Mouse (Mus musculus) G1E (cell line): Measurements from ENCODE around the gene Msantd2.

Experiments used
- CTCF ChIP-seq: IDR thresholded peaks from 2 replicates; pipeline ENCODE4 v1.5.1; 2012; ENCODE audit warnings: low read depth, low read length, inconsistent platforms, mixed read lengths
- GATA1 ChIP-seq: IDR thresholded peaks from 2 replicates; pipeline ENCODE4 v1.6.1; 2012; ENCODE audit warnings: borderline replicate concordance, low read length, inconsistent platforms, mixed read lengths
- GATA2 ChIP-seq: IDR thresholded peaks from 2 replicates; pipeline ENCODE4 v1.6.1; 2012; ENCODE audit warnings: low read depth, low read length, inconsistent platforms, borderline replicate concordance
- POLR2AphosphoS5 ChIP-seq: IDR thresholded peaks from 2 replicates; pipeline ENCODE4 v1.6.1; 2012; ENCODE audit warnings: low read depth, low read length, inconsistent platforms; ENCODE audit not compliant: insufficient replicate concordance
- TAL1 ChIP-seq: conservative IDR thresholded peaks from 2 replicates; pipeline ENCODE4 v1.6.1; 2012; ENCODE audit warnings: low read depth, low read length, inconsistent platforms, mixed read lengths

- TF ChIP-seq CTCF = no peak
- TF ChIP-seq GATA1 = no peak
- TF ChIP-seq POLR2AphosphoS5 = no peak
- no peak for TF ChIP-seq TAL1
- TF ChIP-seq GATA2 = no peak
Observed at GRCm38 (mm10) chr9:37488611-37489396, at the start of gene Msantd2.
